Mouse (Mus musculus): ENCODE results near the gene Ptprm. TPM values are rescaled to one million over a fixed set of nuclear protein-coding genes. Genes with fewer than 3 reads are reported as not detected.

Ptprm gene
- polyA plus RNA-seq, 1 experiment from 2014 or later: 7.0 TPM

DNA sequence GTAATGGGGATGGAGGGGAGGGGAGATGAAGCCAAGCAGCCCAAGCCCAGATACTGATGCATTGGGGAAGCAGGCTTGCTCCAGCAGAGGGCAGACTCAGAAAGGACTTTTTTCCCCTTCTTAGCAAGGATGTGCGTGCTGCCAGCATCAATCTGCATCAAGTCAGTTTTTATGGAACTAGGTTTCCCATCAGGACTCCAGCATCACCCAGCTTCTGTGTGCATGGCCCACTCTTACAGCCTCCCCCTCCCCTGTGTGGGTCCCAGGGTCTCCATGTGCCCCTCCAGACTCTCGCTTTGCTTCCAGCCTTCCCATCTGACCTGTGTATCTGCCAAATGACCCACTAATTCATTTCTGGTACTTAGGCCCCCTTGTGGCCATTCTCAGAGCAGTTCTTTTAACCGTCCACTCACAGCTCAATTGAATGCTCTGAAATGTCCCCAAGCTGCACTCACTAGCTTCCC is 599.0 kb downstream of the Ptprm start:
- H3K9me3 ChIP-seq (ENCODE audit: control insufficient read depth, low read length): no peaks in the 10 kb centered on the region
- no peak overlapping the region for H3K4me3 ChIP-seq (ENCODE audit: low read length)
- H3K4me1 ChIP-seq (ENCODE audit: control insufficient read depth, insufficient read depth, low read length): peaks cover 17% of the 10 kb centered on the region
- H3K27ac ChIP-seq (ENCODE audit: low read length): no peak overlapping the region
- H3K4me2 ChIP-seq (ENCODE audit: low read depth, low read length): no peak overlapping the region
- ATAC-seq: peak; percentile 20; the same call in 1 of the 2 replicates
- no peaks in the 10 kb centered on the region for H3K36me3 ChIP-seq (ENCODE audit: control insufficient read depth, insufficient read depth, low read length)
- H3K9ac ChIP-seq (ENCODE audit: low read depth, low read length): no peak overlapping the region
- no peaks in the 10 kb centered on the region for H3K27me3 ChIP-seq (replicated peaks; ENCODE audit: control insufficient read depth, insufficient read depth, low read length)
- WGBS: 46% methylated on average over 3 of the region's 3 CpGs

DNA sequence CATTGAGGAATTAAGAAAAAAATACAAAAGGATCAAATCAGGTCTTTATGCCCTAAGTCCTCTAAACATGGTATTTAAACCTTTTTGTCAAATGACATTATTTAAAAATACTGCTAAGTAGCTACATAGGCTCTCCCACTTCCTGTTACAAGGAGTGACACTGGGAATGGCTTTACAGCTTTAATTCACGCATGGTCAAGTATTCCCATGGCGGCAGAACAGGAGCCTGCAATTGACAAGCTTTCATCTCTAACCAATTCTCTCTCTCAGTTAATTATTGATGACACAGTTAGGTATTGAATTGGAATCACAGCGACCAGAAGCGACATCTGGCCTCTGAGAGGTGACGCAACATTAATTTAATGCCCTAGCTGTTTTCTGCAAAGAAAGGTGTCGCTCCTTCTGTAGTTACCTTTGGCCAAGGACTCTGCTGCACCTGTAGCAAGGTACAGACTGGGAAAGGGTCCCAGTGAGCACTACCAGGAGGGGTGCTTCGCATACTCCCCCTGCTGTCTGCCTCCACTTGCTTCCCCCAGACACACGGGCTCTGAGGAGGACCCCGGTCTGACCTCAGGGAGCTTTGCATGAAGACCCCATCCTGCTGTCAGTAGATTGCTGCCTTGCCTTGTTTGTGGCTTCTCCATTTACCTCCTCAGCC is 599.9 kb downstream of the Ptprm start:
- peak overlapping the region; percentile 29; the same call in 1 of the 2 replicates for H3K27ac ChIP-seq (ENCODE audit: low read length)
- peak; percentile 34 for ATAC-seq
- WGBS: 51% methylated on average over 9 of the region's 9 CpGs

DNA sequence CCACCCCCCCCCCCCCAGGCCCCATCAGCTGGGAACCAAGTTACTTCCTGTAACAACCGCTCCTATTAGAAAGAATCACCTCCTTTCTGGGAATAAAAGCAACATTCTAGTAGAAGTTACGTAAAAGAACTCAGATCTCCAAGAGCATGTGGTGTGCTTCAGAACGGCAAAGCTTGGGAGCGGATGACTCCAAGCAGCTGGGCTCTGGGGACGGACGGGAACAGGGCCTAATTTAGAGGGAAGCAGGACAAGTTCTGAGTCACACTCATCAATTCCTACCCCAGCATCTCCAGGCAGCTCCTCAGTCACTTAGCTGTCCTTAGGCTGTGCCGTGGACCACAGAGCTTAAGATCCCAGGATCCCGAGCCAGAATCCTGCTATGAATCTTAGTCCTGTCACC is 602.5 kb downstream of the Ptprm start:
- no peaks in the 10 kb centered on the region for H3K36me3 ChIP-seq (ENCODE audit: control insufficient read depth, insufficient read depth, low read length)
- no peaks in the 10 kb centered on the region for H3K9me3 ChIP-seq (ENCODE audit: control insufficient read depth, low read length)
- H3K4me1 ChIP-seq (ENCODE audit: control insufficient read depth, insufficient read depth, low read length): peaks cover 17% of the 10 kb centered on the region
- no peak overlapping the region for H3K4me3 ChIP-seq (ENCODE audit: low read length)
- 72% methylated on average over 8 of the region's 8 CpGs for WGBS
- H3K27me3 ChIP-seq (replicated peaks; ENCODE audit: control insufficient read depth, insufficient read depth, low read length): no peaks in the 10 kb centered on the region
- H3K9ac ChIP-seq (ENCODE audit: low read depth, low read length): no peak overlapping the region
- H3K27ac ChIP-seq (ENCODE audit: low read length): no peak overlapping the region
- H3K4me2 ChIP-seq (ENCODE audit: low read depth, low read length): no peak overlapping the region
- ATAC-seq: no peak

More for the DNA sequence above, 599.9 kb downstream of the Ptprm start:
- Histone ChIP-seq H3K4me3 (ENCODE audit: low read length) (no peak overlapping the region), H3K9ac (ENCODE audit: low read depth, low read length) (no peak overlapping the region), H3K36me3 (ENCODE audit: control insufficient read depth, insufficient read depth, low read length) (no peaks in the 10 kb centered on the region), H3K4me2 (ENCODE audit: low read depth, low read length) (no peak overlapping the region), H3K4me1 (ENCODE audit: control insufficient read depth, insufficient read depth, low read length) (peaks cover 17% of the 10 kb centered on the region), H3K9me3 (ENCODE audit: control insufficient read depth, low read length) (no peaks in the 10 kb centered on the region), H3K27me3 (replicated peaks; ENCODE audit: control insufficient read depth, insufficient read depth, low read length) (no peaks in the 10 kb centered on the region)

DNA sequence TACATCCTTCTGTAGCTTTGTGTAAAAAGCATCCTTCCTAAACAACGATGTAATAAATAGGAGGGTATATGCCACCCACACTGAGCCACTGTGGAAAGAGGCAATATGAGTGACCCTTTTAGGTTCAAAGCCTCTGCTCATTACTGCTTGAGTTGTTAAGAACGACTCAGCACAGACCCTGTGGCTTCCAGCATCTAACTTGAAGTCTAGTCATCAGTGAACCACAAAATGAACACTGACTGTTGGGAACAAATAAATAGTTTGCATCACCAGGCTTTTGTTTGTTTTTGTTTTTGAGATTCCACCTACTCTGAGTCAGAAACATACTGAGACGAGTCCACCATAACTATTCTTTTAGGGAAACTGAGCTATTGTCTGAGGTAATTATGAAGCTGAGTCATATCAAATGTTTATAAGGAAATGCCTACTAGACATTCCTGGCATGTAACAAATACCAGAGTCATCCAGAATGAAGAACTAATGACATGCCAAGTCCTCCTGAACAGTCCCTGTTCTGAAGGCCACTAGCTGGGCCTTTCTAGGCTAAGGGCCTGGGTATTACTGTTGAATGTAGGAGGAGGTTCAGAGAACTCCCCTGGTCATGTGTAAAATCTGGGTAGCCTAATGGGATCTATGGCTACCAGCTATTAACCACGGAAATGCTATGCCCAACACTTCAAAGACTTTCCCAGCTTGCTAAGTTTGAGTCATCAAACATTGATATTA is 603.6 kb downstream of the Ptprm start:
- Histone ChIP-seq H3K4me1 (ENCODE audit: control insufficient read depth, insufficient read depth, low read length) (peaks cover 12% of the 10 kb centered on the region; the same call in 1 of the 2 replicates), H3K4me2 (ENCODE audit: low read depth, low read length) (no peak overlapping the region), H3K27ac (ENCODE audit: low read length) (no peak overlapping the region), H3K9me3 (ENCODE audit: control insufficient read depth, low read length) (no peaks in the 10 kb centered on the region), H3K4me3 (ENCODE audit: low read length) (no peak overlapping the region), H3K36me3 (ENCODE audit: control insufficient read depth, insufficient read depth, low read length) (no peaks in the 10 kb centered on the region), H3K9ac (ENCODE audit: low read depth, low read length) (no peak overlapping the region), H3K27me3 (replicated peaks; ENCODE audit: control insufficient read depth, insufficient read depth, low read length) (no peaks in the 10 kb centered on the region)
- ATAC-seq: no peak
- WGBS: 79% methylated on average over 4 of the region's 4 CpGs

DNA sequence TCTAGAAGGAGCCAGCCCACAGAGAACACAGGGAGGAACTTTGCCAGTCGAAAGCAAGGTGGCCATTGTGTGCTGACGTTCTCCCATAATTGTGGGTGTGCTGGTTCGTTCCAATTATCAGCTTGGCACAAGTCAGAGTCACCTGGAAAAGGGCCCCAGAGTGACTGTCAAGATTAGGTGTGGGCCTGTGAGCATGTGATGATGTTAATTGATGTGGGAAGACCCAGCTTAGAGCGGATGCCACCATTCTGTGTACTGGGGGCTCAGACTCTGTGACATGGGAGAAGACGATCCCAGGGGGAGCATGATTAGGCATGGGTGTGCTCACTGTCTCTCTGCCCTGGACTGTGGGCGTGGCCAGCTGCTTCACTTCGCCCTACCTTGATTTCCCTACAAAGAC is 604.3 kb downstream of the Ptprm start:
- no peak overlapping the region for H3K27ac ChIP-seq (ENCODE audit: low read length)
- no peak overlapping the region for H3K9ac ChIP-seq (ENCODE audit: low read depth, low read length)
- no peak overlapping the region for H3K4me2 ChIP-seq (ENCODE audit: low read depth, low read length)
- 84% methylated on average over 7 of the region's 7 CpGs for WGBS
- ATAC-seq: no peak
- H3K4me1 ChIP-seq (ENCODE audit: control insufficient read depth, insufficient read depth, low read length): peaks cover 10% of the 10 kb centered on the region; the same call in 1 of the 2 replicates
- no peaks in the 10 kb centered on the region for H3K36me3 ChIP-seq (ENCODE audit: control insufficient read depth, insufficient read depth, low read length)
- no peak overlapping the region for H3K4me3 ChIP-seq (ENCODE audit: low read length)
- H3K27me3 ChIP-seq (replicated peaks; ENCODE audit: control insufficient read depth, insufficient read depth, low read length): no peaks in the 10 kb centered on the region
- no peaks in the 10 kb centered on the region for H3K9me3 ChIP-seq (ENCODE audit: control insufficient read depth, low read length)

DNA sequence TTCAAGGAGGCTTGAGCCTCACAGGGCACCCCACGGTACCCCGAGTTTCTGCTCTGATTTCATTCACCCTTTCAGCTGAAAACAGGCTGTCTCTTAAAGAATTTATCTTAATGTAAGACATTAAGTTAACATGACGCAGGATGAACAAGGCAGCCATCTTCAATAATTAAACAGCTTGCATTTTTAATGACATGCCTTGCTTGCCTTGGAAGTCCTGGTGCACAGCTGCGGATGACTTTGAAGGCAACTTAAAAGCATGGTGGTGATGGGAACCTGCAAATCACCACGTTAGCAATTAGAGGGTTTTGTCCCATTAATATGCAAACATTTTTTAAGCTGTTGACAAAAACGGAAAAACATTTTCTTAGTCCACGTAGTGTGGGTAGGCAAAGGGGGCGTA is 607.8 kb downstream of the Ptprm start:
- no peaks in the 10 kb centered on the region for H3K27me3 ChIP-seq (replicated peaks; ENCODE audit: control insufficient read depth, insufficient read depth, low read length)
- 88% methylated on average over 8 of the region's 8 CpGs for WGBS
- ATAC-seq: no peak
- H3K4me2 ChIP-seq (ENCODE audit: low read depth, low read length): no peak overlapping the region
- no peak overlapping the region for H3K27ac ChIP-seq (ENCODE audit: low read length)
- H3K36me3 ChIP-seq (ENCODE audit: control insufficient read depth, insufficient read depth, low read length): no peaks in the 10 kb centered on the region
- H3K9me3 ChIP-seq (ENCODE audit: control insufficient read depth, low read length): no peaks in the 10 kb centered on the region
- H3K4me1 ChIP-seq (ENCODE audit: control insufficient read depth, insufficient read depth, low read length): no peaks in the 10 kb centered on the region
- H3K9ac ChIP-seq (ENCODE audit: low read depth, low read length): no peak overlapping the region
- H3K4me3 ChIP-seq (ENCODE audit: low read length): no peak overlapping the region

DNA sequence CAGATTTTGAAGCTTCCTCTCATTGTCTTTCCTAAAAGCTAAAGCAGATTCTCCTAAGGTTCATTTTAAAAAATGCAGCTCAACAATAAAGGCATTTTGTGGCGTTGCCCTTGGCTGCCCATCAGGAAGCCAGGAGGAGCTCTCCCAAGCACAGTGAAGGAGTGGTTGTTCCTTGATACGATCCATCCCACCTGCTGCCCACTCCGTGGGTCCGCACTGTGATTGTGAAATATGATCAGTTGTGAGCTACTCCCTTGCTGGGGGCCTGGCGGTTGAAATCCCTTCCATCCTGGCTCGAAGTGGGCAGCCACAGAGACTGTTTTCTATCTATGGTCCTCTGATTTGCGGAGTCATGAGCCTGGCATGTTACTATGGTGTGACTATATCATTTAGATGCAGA is 610.9 kb downstream of the Ptprm start:
- no peaks in the 10 kb centered on the region for H3K27me3 ChIP-seq (replicated peaks; ENCODE audit: control insufficient read depth, insufficient read depth, low read length)
- H3K4me1 ChIP-seq (ENCODE audit: control insufficient read depth, insufficient read depth, low read length): peaks cover 8% of the 10 kb centered on the region
- WGBS: 63% methylated on average over 7 of the region's 7 CpGs
- no peak overlapping the region for H3K27ac ChIP-seq (ENCODE audit: low read length)
- H3K36me3 ChIP-seq (ENCODE audit: control insufficient read depth, insufficient read depth, low read length): no peaks in the 10 kb centered on the region
- no peaks in the 10 kb centered on the region for H3K9me3 ChIP-seq (ENCODE audit: control insufficient read depth, low read length)
- ATAC-seq: no peak
- no peak overlapping the region for H3K9ac ChIP-seq (ENCODE audit: low read depth, low read length)
- no peak overlapping the region for H3K4me3 ChIP-seq (ENCODE audit: low read length)
- no peak overlapping the region for H3K4me2 ChIP-seq (ENCODE audit: low read depth, low read length)

DNA sequence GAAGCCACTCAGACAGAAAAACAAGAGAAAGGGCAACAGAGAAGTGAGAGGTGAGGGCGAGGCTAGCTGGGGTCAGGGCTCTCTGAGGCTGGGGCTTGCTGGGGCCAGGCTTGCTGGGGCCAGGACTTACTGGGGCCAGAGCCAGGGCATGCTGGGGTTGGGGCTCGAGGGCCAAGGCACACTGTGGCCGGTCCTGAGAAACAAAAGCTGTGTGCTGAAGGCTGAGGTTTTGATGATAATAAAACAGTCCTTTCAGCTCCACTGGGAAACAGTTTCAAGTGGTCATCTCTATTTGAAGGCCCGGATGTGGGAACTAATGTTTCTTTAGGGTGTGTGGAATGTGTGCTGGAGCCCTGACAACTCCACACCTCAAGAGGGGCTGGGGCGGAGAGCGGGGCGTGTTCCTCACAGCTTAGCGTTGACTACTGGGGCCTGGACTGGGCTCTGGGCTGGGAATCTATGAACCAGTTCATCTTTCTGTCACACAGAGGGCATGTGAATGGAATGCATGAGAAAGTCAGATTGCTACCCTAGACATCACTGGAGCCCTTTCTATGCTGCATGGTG is 615.4 kb downstream of the Ptprm start:
- H3K9ac ChIP-seq (ENCODE audit: low read depth, low read length): no peak overlapping the region
- ATAC-seq: no peak
- H3K27me3 ChIP-seq (replicated peaks; ENCODE audit: control insufficient read depth, insufficient read depth, low read length): no peaks in the 10 kb centered on the region
- 54% methylated on average over 8 of the region's 8 CpGs for WGBS
- H3K4me1 ChIP-seq (ENCODE audit: control insufficient read depth, insufficient read depth, low read length): peaks cover 8% of the 10 kb centered on the region
- H3K9me3 ChIP-seq (ENCODE audit: control insufficient read depth, low read length): no peaks in the 10 kb centered on the region
- H3K4me3 ChIP-seq (ENCODE audit: low read length): no peak overlapping the region
- H3K36me3 ChIP-seq (ENCODE audit: control insufficient read depth, insufficient read depth, low read length): no peaks in the 10 kb centered on the region
- no peak overlapping the region for H3K4me2 ChIP-seq (ENCODE audit: low read depth, low read length)
- no peak overlapping the region for H3K27ac ChIP-seq (ENCODE audit: low read length)

DNA sequence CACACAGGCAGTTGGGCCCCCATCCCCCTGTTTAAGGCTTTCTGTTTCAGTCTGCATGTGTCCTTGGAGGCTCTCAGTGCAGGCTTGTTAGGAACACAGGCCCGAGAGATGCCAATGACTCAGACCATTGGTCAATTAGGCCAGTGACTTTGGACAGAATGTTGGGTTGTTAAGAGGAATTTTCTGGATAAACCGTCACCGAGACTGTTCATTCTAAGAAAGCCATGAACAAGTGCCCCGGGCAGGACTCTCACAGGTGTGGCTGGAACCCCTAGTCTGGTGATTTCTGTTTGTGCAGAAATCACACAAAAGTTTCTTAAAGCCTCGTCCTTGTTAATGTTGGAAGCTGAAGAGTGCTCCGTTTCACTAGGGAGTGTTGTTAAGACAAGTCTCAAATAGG is 615.9 kb downstream of the Ptprm start:
- H3K9ac ChIP-seq (ENCODE audit: low read depth, low read length): no peak overlapping the region
- no peaks in the 10 kb centered on the region for H3K9me3 ChIP-seq (ENCODE audit: control insufficient read depth, low read length)
- H3K4me3 ChIP-seq (ENCODE audit: low read length): no peak overlapping the region
- H3K27ac ChIP-seq (ENCODE audit: low read length): no peak overlapping the region
- H3K4me1 ChIP-seq (ENCODE audit: control insufficient read depth, insufficient read depth, low read length): peaks cover 8% of the 10 kb centered on the region
- no peak for ATAC-seq
- whole genome bisulfite sequencing: 78% methylated on average over 6 of the region's 6 CpGs
- H3K27me3 ChIP-seq (replicated peaks; ENCODE audit: control insufficient read depth, insufficient read depth, low read length): no peaks in the 10 kb centered on the region
- no peak overlapping the region for H3K4me2 ChIP-seq (ENCODE audit: low read depth, low read length)
- H3K36me3 ChIP-seq (ENCODE audit: control insufficient read depth, insufficient read depth, low read length): no peaks in the 10 kb centered on the region

All from intestine, embryonic 16.5 days (tissue).